Mouse (Mus musculus): ENCODE data around the gene Supt7l. TPM values are rescaled to one million over a fixed set of nuclear protein-coding genes. Genes with fewer than 3 reads are reported as not detected.
A peak's percentile ranks its signal among the peaks of the same experiment; 100 is the strongest.
"Not testable (repeated sequence)": the region's sequence is repeated elsewhere in the genome, so short reads cannot be mapped to it uniquely, and the experiment has no call there.

Gene Supt7l
- polyA plus RNA-seq (2015; fragmentation: Nextera tagmentation; extraction: Ambion mirVana), result 19.7 and 20.1 TPM in 2 replicates

DNA sequence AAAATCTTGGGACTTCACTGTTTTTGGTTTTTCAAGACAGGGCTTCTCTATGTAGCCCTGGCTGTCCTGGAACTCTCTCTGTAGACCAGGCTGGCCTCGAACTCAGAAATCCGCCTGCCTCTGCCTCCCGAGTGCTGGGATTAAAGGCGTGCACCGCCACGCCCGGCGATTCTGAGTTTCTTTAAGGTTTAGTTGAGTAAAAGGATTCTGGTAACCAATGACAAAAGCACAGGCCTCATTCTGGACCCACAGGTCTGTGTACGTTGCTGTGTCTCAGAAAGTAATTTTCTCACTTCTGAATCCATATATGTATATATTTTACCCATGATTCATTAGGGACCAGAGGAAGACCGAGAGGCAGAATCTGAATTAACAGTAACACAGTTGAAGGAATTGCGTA lies at the start of gene Supt7l:
Gene Supt7l, minus strand, starts transcription at position 101 of the 400 bp plus-strand sequence.
- Histone ChIP-seq H3K4me1 (peaks cover 14% of the 10 kb centered on the region), H3K36me3 (peaks cover 14% of the 10 kb centered on the region), H3K9ac (peak within 1 kb of the TSS; percentile 86), H3K4me2 (peak within 1 kb of the TSS; percentile 95), H3K4me3 (replicated peaks) (peak within 1 kb of the TSS; percentile 93), H3K27ac (peak within 1 kb of the TSS; percentile 81)
- 75% methylated on average over 11 of the region's 11 CpGs for WGBS
- ATAC-seq (ENCODE audit: insufficient read depth, low FRiP score, low read depth); H3K27me3 ChIP-seq (replicated peaks); H3K9me3 ChIP-seq: not testable (repeated sequence)

DNA sequence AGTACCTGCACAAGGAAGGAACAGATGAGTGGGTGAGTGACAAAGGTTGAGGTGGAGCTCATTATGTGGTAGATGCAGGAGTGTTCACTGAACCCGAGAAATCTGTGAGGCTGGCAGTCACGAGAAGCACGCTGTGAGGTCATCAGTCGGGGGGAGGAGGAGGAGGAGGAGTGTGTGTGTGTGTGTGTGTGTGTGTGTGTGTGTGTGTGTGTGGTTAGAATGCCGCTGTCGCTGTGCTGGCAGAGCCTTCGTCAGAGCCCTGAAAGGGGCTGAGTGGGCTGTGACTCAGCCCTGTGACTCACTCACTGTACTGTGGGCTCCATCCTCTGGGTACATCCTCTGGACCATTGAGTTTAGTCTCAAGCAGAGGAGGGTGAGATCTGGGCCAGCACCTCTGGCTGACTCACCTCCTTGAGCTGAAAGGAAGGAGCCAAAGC lies 49.0 kb upstream of the Supt7l start:
- H3K4me1 ChIP-seq, result 0 out of 2 replicates have a peak, but pooled peaks cover 2% of the 10 kb centered on the region
- no peaks in the 10 kb centered on the region for H3K9me3 ChIP-seq
- 0 out of 2 replicates have a peak, but pooled peaks have one; percentile 63 for ATAC-seq (ENCODE audit: insufficient read depth, low FRiP score, low read depth)
- H3K27me3 ChIP-seq (replicated peaks), result no peaks in the 10 kb centered on the region
- H3K27ac ChIP-seq, result no peak overlapping the region
- H3K4me3 ChIP-seq (replicated peaks), result no peak overlapping the region
- H3K4me2 ChIP-seq, result no peak overlapping the region
- WGBS, result 65% methylated on average over 7 of the region's 7 CpGs
- no peaks in the 10 kb centered on the region for H3K36me3 ChIP-seq
- no peak overlapping the region for H3K9ac ChIP-seq

DNA sequence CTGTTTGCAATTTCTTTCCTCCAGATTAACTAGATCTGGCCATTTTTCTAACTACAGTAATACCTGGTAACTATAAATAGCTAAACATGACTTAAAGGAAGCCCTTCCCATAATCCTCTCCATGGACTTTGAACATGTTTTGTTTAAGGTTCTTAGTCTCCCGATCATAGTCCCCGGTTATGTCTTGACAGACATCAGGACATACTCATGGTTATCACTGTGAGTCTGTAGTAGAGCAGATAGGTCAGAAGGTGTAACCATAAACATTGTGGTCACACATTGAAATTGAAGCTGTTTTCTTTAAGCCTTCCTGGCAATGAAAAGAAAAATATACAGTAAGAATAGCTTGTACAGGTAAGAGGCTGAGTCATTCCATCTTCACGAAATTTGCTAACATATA lies 46.1 kb upstream of the Supt7l start:
- no peak for ATAC-seq (ENCODE audit: insufficient read depth, low FRiP score, low read depth)
- Histone ChIP-seq H3K4me2 (no peak overlapping the region), H3K27me3 (replicated peaks) (no peaks in the 10 kb centered on the region), H3K36me3 (no peaks in the 10 kb centered on the region), H3K9ac (no peak overlapping the region), H3K9me3 (no peaks in the 10 kb centered on the region), H3K4me1 (peaks cover 11% of the 10 kb centered on the region), H3K27ac (no peak overlapping the region), H3K4me3 (replicated peaks) (no peak overlapping the region)
- WGBS, result 88% methylated on average over 3 of the region's 3 CpGs

DNA sequence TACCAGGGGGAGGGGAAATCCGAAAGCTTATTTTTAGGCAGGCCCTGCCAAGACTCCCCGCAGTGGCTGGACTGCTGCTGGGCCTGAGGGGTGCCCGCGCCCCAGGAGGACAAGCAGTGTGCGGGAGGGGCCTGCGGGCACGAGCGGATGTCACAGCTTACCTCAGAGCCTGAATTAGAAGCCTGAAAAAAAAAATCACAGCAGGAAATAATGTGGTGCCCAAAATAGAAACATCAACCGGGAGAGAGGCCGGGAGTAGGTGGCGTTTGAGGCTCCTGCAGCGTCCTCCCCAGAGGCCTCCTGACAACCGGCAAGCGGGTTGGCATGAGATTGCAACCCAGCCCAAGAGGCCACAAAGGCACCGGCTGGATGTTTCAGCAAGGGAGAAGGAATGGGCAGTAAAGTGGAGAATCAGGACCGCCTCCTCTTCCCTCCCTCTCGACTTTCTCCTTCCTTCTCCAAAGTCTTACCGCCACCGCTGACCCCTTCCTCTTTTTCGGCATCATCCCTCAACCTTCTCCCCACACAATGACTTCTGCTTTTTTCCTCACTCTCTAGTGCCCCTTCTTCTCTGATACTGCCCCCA lies 43.5 kb upstream of the Supt7l start:
- Histone ChIP-seq H3K4me1 (peaks cover 11% of the 10 kb centered on the region), H3K36me3 (no peaks in the 10 kb centered on the region), H3K9ac (no peak overlapping the region), H3K4me2 (peak overlapping the region; percentile 44), H3K4me3 (replicated peaks) (peak overlapping the region; percentile 12), H3K27ac (peak overlapping the region; percentile 61; the same call in 1 of the 2 replicates), H3K27me3 (replicated peaks) (no peaks in the 10 kb centered on the region), H3K9me3 (no peaks in the 10 kb centered on the region)
- ATAC-seq (ENCODE audit: insufficient read depth, low FRiP score, low read depth), result no peak
- WGBS, result 17% methylated on average over 20 of the region's 20 CpGs

DNA sequence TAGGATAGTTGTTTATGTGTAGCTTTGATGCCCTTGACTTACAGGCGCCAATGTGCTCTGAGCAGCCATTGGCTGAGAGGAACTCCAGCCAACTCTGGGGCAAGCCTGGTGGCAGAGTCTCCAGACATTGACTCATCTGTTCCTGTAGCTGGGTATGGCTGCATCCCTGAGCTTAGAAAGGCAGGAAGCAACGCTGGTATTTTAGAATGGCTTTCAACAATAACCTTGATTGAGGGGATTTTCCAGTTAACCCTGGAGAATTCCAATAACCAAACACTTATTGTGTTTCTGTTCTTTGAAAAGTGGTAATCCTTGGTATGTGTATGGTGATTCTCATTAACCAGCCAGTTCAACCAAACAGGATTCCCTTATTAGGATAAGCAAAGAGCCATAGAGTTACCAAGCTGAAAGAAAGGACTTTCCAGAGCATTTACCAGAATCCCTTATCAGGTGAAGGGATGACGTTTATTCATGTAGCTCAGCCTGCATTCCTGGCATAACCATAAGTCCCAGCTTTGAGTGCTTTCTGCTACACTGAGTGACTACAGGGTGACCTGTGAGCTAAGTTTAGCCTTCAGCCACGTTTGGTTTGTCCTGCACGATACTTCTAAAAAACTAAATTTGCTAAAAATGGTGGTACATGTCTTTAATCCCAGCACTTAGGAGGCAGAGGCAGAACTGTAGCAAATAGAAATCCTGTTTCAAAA lies 40.5 kb upstream of the Supt7l start:
- 60% methylated on average over 5 of the region's 5 CpGs for WGBS
- no peak overlapping the region for H3K4me2 ChIP-seq
- no peak for ATAC-seq (ENCODE audit: insufficient read depth, low FRiP score, low read depth)
- no peak overlapping the region for H3K4me3 ChIP-seq (replicated peaks)
- H3K27ac ChIP-seq, result no peak overlapping the region
- H3K9ac ChIP-seq, result no peak overlapping the region
- no peaks in the 10 kb centered on the region for H3K36me3 ChIP-seq
- no peaks in the 10 kb centered on the region for H3K9me3 ChIP-seq
- H3K27me3 ChIP-seq (replicated peaks), result no peaks in the 10 kb centered on the region
- peaks cover 15% of the 10 kb centered on the region for H3K4me1 ChIP-seq

DNA sequence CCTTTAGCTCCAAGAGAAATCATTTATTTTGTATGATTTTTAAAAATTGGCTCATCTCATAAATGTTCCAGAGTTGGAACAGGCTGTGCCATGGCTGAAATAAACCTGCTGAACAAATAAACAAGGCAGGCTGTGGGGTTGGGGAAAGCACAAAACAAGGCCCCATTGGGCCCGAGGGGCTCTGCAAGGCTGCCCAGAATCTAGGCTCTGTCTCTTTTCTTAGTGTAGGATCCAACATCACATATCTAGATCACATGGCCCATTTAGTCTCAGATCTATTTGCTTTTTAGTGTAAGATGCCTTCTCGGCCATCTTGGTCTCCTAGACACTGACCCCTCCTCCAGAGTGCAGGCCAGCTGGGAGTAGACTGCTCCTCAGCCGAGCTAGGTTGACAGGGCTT lies 38.9 kb upstream of the Supt7l start:
- WGBS, result 53% methylated on average over 3 of the region's 3 CpGs
- H3K9ac ChIP-seq, result no peak overlapping the region
- peaks cover 12% of the 10 kb centered on the region for H3K4me1 ChIP-seq
- no peaks in the 10 kb centered on the region for H3K27me3 ChIP-seq (replicated peaks)
- H3K4me3 ChIP-seq (replicated peaks), result no peak overlapping the region
- no peak overlapping the region for H3K4me2 ChIP-seq
- no peaks in the 10 kb centered on the region for H3K36me3 ChIP-seq
- no peaks in the 10 kb centered on the region for H3K9me3 ChIP-seq
- H3K27ac ChIP-seq, result no peak overlapping the region
- no peak for ATAC-seq (ENCODE audit: insufficient read depth, low FRiP score, low read depth)

DNA sequence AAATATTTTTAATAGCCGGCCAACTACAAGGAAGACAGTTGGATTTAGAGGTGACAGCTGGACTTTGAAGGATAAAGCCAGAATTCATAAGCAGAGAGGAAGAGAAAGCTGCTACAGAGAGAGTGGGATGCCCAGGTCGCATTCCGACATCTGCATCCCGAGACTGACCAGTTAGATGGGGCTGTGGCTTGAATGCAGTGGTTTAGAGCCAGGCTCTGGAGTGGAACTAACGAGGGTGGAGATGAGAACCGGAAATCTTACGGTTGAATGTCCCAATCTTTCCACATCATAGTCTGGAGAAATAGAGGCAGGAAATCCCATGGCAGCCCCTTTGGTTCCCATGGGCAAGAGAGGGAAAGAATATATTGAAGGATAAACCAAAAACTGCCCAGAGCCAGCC lies 38.4 kb upstream of the Supt7l start:
- Histone ChIP-seq H3K4me1 (peaks cover 8% of the 10 kb centered on the region), H3K4me2 (no peak overlapping the region), H3K9ac (no peak overlapping the region), H3K9me3 (no peaks in the 10 kb centered on the region), H3K27me3 (replicated peaks) (no peaks in the 10 kb centered on the region), H3K27ac (no peak overlapping the region), H3K4me3 (replicated peaks) (no peak overlapping the region), H3K36me3 (no peaks in the 10 kb centered on the region)
- WGBS, result 87% methylated on average over 7 of the region's 7 CpGs
- no peak for ATAC-seq (ENCODE audit: insufficient read depth, low FRiP score, low read depth)

DNA sequence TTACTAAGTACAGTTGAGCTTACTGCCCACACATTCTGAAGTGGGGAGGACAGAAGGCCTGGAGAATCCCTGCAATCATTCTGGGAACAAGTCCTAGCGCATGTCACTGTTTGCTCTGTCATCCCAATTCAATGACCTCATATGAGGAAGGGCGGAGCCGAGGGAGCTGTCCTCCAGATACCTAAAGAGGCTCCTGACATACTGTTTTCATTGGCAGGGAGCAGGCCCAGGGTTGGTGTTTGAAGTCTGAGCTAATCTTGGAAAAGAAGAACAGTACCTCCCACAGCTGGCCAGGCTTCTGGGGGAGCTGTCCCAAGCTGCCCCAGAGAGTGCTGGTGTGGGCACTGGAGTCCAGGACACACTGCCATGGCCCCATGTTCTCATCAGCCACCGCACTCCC lies 37.4 kb upstream of the Supt7l start:
- 76% methylated on average over 4 of the region's 4 CpGs for WGBS
- H3K36me3 ChIP-seq, result no peaks in the 10 kb centered on the region
- H3K4me3 ChIP-seq (replicated peaks), result no peak overlapping the region
- no peaks in the 10 kb centered on the region for H3K9me3 ChIP-seq
- H3K4me2 ChIP-seq, result no peak overlapping the region
- H3K27me3 ChIP-seq (replicated peaks), result no peaks in the 10 kb centered on the region
- ATAC-seq (ENCODE audit: insufficient read depth, low FRiP score, low read depth), result no peak
- no peak overlapping the region for H3K9ac ChIP-seq
- H3K4me1 ChIP-seq, result peaks cover 4% of the 10 kb centered on the region; the same call in 1 of the 2 replicates
- H3K27ac ChIP-seq, result peak overlapping the region; percentile 5; the same call in 1 of the 2 replicates

DNA sequence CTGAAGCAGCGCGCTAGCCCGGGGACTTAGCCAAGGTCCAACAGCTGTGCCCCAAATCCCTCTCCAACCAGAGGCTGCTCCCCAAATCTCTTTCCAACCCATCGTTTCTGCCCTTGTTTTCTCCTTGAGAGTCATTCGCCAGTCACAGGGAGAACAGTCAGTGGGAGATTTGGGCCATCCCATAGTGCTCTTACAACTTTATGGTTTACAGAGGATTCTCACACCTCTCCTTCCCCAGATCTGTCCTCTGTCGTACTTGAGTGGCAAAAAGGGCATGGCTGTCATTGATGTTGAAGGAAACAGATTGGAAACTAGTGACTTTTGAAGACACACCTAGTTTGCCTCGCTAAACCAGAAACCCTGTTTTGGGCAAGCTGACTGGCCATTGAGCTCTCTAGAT lies 36.3 kb upstream of the Supt7l start:
- Histone ChIP-seq H3K4me3 (replicated peaks) (no peak overlapping the region), H3K27me3 (replicated peaks) (no peaks in the 10 kb centered on the region), H3K4me1 (peaks cover 4% of the 10 kb centered on the region; the same call in 1 of the 2 replicates), H3K9me3 (no peaks in the 10 kb centered on the region), H3K27ac (0 out of 2 replicates have a peak overlapping the region, but pooled peaks have one; percentile 36), H3K36me3 (no peaks in the 10 kb centered on the region), H3K9ac (no peak overlapping the region), H3K4me2 (no peak overlapping the region)
- WGBS, result 32% methylated on average over 7 of the region's 7 CpGs
- ATAC-seq (ENCODE audit: insufficient read depth, low FRiP score, low read depth), result no peak

DNA sequence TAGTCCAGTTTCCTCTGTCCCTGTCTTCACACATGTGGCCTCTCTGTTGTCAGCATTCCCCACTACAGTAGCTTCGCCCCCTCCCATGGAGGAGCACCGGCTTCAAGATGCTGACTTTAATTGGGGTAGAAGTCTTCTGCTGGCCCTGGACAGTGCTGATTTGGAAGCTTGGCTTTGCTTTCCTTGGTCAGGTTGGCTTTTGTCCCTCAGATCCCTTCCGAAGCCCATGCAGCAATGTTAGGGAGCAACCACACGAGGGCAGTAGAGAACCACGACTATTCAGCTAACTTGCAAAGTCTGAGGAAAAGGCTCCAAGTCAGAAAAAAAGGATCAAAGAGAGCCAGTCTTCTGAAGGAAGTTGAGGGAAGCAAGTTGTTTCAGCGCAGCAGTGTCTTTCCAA lies 35.9 kb upstream of the Supt7l start:
- Histone ChIP-seq H3K36me3 (no peaks in the 10 kb centered on the region), H3K9me3 (no peaks in the 10 kb centered on the region), H3K9ac (no peak overlapping the region), H3K4me3 (replicated peaks) (no peak overlapping the region), H3K4me1 (peaks cover 4% of the 10 kb centered on the region; the same call in 1 of the 2 replicates), H3K27me3 (replicated peaks) (no peaks in the 10 kb centered on the region), H3K27ac (0 out of 2 replicates have a peak overlapping the region, but pooled peaks have one; percentile 36), H3K4me2 (no peak overlapping the region)
- 11% methylated on average over 6 of the region's 6 CpGs for WGBS
- no peak for ATAC-seq (ENCODE audit: insufficient read depth, low FRiP score, low read depth)

DNA sequence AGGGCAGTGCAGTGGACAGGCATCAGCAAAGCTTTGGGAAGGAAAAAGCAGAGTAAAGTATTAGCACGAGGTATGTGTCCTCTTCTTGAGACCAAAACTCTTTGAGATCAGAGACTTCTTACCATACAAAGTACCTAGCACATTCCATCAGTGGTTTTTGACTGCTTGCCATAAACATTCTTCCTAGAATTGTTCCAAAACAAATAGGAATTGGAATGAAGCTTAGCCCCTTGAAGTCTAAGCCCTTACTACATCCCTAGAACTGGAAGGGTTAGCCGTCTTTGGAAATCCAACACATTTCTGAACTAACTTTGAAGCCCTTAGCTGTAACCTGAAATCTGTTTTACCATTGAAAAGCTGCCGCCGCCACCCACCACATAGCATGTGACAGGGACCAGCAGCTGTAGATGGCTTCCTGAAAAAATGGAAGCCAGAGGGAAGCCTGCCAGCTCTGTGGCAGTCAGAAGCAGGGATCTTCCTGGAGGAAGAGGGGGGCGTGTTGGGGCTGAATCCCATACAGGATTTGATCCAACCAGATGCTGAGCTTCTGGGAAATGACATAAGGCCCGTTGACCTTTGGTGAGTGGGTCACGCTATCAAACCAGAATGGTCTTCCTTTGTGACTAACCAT lies 34.5 kb upstream of the Supt7l start:
- Histone ChIP-seq H3K4me3 (replicated peaks) (no peak overlapping the region), H3K9ac (no peak overlapping the region), H3K4me2 (no peak overlapping the region), H3K27me3 (replicated peaks) (no peaks in the 10 kb centered on the region), H3K27ac (peak overlapping the region; percentile 13; the same call in 1 of the 2 replicates), H3K36me3 (no peaks in the 10 kb centered on the region), H3K9me3 (no peaks in the 10 kb centered on the region), H3K4me1 (peaks cover 4% of the 10 kb centered on the region; the same call in 1 of the 2 replicates)
- ATAC-seq (ENCODE audit: insufficient read depth, low FRiP score, low read depth), result no peak
- WGBS, result 76% methylated on average over 7 of the region's 7 CpGs

DNA sequence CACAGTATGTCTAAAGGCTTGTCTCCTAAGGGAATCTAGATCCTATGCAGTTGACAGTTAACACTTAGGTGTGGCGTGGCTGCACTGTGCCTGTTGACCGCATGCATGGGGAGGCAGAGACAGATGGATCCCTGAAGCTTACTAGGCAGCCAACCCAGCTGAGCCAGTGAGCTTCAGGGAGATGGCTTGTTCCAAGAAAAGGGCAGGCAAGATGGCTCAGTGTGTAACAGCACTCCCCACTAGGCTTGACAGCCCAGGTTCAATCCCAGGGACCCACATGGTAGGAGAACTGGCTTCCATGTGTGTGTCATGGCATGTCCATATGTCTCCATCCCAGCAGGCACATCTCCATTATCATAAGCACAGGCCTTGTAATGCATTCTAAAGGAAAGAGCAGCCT lies 32.7 kb upstream of the Supt7l start:
- 90% methylated on average over 2 of the region's 2 CpGs for WGBS
- Histone ChIP-seq H3K4me1 (peaks cover 4% of the 10 kb centered on the region; the same call in 1 of the 2 replicates), H3K4me3 (replicated peaks) (no peak overlapping the region), H3K27ac (no peak overlapping the region), H3K9ac (no peak overlapping the region), H3K4me2 (no peak overlapping the region), H3K27me3 (replicated peaks) (no peaks in the 10 kb centered on the region), H3K36me3 (no peaks in the 10 kb centered on the region), H3K9me3 (no peaks in the 10 kb centered on the region)
- ATAC-seq (ENCODE audit: insufficient read depth, low FRiP score, low read depth), result no peak

Data from stomach, embryonic 15.5 days (tissue).